Mouse (Mus musculus): ENCODE results near the gene Ager.

- TF ChIP-seq CTCF (IDR thresholded peaks at IDR 0.05; ENCODE audit: low read depth, low read length) (no peak), GATA1 (IDR thresholded peaks at IDR 0.05; ENCODE audit: borderline replicate concordance, low read length) (no peak), TAL1 (conservative IDR thresholded peaks at IDR 0.05; ENCODE audit: low read depth, low read length) (no peak), POLR2AphosphoS5 (IDR thresholded peaks at IDR 0.05; ENCODE audit: insufficient replicate concordance, low read depth, low read length) (no peak), GATA2 (IDR thresholded peaks at IDR 0.05; ENCODE audit: borderline replicate concordance, low read depth, low read length) (no peak)
Observed at GRCm38 (mm10) chr17:34585121-34585520, 12.5 kb upstream of the Ager start.
